Mouse (Mus musculus): ENCODE results near the gene Sphk1. TPM values are rescaled to one million over a fixed set of nuclear protein-coding genes. Genes with fewer than 3 reads are reported as not detected.
A peak's percentile ranks its signal among the peaks of the same experiment; 100 is the strongest.

The Sphk1 gene
- total RNA-seq, 2 experiments from 2014 or later: 4.6 to 5.1 TPM

GRCm38 (mm10) chr11:116538142-116538735, 7.5 kb downstream of the Sphk1 start:
- DNase-seq: no peak

GRCm38 (mm10) chr11:116541183-116541582, 10.5 kb downstream of the Sphk1 start:
- no peak for DNase-seq

- peak; percentile 62 for DNase-seq
Measured at GRCm38 (mm10) chr11:116543110-116543509, 12.4 kb downstream of the Sphk1 start.

DNA sequence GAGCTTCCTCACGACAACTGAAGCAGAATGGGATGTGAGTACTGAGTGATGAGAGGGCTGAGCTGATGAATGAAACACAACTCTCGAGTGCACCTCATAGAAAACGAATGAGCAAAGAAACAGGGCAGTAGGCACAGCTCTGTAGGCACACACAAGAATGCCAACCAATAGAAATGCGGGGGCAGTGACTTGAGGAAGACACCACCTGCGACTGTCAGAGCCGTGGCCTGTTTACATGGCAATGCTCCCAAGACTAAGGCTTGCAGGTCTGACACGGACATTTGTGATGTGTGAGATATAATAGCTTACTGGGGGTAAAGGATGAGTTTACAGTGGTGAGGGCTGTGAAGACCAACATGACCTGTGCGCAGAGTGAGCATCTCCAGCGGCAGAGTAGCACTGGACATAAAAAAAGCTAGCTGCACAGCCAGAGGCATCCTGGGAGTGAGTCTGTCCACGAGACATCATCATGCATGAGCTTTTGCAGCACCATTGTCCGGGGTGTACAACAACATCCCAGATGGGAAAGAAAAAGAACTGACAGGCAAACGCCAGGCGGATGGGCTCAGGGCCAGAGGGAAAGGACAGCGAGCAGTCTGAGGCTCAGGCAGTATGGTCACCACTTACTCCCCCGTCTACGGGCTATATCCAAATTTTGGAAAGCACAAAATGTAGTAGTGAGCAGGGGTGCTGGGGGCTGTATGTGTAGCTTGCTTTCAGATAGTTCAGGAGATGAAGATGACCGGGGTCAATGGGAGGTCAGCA, 16.8 kb downstream of the Sphk1 start:
- no peak for DNase-seq

DNA sequence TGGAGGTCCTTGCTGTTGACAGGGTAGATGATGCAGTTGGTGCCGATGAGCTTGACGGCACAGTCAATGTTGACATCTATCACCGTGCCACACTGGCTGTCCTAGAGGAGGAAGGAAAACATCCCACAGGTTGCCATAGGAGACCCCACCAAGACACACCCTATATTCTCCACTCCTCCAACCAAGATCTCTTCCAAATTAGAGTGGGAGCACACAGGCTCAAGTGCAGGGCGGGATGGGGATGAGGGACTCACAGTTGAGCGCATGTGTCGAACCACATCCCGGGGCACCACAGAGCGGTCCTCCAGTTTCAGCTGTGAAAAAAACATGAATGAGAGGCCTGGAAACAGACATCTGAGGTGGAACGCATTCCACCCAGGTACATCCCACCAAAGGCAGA, 18.1 kb downstream of the Sphk1 start:
- no peak for DNase-seq

- no peak for DNase-seq
Measured at GRCm38 (mm10) chr11:116549273-116550038, 18.7 kb downstream of the Sphk1 start.

GRCm38 (mm10) chr11:116550748-116551147, 20.0 kb downstream of the Sphk1 start:
- no peak for DNase-seq

DNA sequence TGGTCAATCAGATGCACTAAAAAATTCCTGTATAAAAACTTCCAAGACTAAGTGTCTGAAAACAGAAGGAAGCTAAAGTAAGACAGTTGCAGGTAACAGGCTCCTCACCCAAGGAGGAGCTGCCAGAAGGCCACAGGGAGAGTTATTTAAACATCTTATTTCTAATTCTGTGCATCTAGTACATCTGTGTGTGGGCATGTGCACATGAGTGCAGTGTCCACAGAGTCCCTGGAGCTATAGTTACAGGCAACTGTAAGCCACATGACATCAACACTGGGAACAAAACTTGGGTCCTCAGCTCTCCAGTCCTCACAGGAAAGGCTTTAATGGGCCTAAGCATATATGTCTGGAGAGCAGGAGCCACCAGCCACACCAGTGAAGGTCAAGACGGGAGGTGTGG, 21.5 kb downstream of the Sphk1 start:
- no peak for DNase-seq

GRCm38 (mm10) chr11:116554171-116554878, 23.6 kb downstream of the Sphk1 start:
- DNase-seq: peak; percentile 51

DNA sequence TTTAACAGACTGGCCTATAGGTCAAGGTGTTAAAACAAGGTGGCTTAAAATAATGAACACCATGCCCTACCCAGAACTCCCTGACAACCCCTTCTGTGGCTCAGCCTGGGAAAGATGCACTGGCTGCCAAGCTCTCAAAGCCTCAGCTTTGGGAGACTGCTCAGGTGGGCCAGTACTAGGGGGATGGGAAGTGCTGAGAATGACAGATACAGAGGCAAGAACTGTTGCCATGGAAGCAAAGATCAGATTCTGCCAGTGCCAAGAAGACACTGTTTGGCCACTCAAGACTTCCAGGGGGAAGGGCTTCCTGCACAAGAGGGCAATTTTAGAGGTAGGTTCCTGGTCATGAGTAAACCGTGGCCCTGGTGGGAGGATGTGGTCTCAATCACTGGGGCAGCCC, 24.8 kb downstream of the Sphk1 start:
- DNase-seq: no peak

DNA sequence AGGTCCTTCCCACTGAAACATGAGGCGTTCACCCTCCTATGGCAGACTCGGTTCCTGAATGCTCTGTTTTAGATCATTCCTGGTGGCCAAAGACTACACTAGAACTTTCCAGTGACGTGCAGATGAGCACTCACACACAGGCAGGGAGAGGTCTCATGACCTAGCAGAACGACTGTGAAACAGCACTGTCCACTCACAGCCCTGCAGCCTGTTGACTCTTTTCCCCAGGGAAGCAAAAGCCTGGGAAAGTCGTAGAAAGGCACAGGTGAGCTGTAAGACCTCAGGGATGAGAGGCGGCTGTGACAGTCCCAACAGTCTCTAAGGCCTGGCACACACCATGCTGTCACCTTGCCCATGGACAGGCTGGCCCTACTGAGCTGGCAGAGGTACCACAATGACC, 25.6 kb downstream of the Sphk1 start:
- DNase-seq: no peak

GRCm38 (mm10) chr11:116565283-116566041, 34.7 kb downstream of the Sphk1 start:
- DNase-seq: no peak

DNA sequence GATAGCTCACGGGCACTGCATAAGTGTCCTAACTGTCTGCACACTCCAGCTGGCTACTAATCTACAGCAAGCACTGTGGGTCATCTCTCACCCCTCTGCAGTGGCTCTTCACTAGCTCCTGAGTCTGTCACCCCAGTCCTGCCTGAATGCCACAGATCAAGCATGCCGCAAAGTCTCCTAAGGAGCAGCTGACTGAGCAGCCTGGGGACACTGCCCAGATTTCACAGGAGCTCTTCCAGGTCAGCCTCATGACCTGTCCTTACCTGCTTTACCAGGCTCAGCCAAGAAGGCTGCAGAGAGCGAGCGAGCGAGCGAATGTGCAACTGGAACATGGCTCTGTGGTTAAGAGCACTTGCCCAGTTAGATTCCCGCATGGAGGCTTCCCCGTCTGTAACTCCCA, 36.8 kb downstream of the Sphk1 start:
- DNase-seq: no peak

- no peak for DNase-seq
Measured at GRCm38 (mm10) chr11:116570821-116571220, 40.1 kb downstream of the Sphk1 start.

GRCm38 (mm10) chr11:116571767-116572679, 41.3 kb downstream of the Sphk1 start:
- DNase-seq: peak; percentile 58

- no peak for DNase-seq
Measured at GRCm38 (mm10) chr11:116572756-116573543, 42.2 kb downstream of the Sphk1 start.

GRCm38 (mm10) chr11:116574486-116574885, 43.8 kb downstream of the Sphk1 start:
- DNase-seq: no peak

GRCm38 (mm10) chr11:116574982-116575381, 44.3 kb downstream of the Sphk1 start:
- DNase-seq: no peak

DNA sequence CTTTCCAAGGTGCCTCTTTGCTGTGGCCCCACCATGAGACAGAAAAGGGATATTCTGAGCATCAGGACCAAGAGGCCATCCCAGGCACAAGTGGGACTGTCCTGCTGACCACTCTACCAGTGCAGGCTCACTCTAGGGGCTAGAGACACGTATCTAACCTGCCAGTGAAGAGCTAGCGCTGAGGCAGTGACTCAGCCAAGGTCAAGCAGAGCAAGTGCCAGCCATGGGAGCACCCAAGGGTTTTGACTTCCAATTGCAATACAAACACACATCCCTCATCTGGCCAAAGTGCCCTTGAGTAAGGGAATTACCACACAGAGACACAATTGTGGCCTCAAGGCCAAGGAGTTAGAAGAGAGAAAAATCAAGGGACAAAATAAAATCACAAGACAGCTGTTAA, 44.7 kb downstream of the Sphk1 start:
- DNase-seq: no peak

GRCm38 (mm10) chr11:116579280-116579679, 48.6 kb downstream of the Sphk1 start:
- no peak for DNase-seq
